Mouse (Mus musculus): ENCODE results near the gene Aff1.
A peak's percentile ranks its signal among the peaks of the same experiment; 100 is the strongest.

The Aff1 gene

DNA sequence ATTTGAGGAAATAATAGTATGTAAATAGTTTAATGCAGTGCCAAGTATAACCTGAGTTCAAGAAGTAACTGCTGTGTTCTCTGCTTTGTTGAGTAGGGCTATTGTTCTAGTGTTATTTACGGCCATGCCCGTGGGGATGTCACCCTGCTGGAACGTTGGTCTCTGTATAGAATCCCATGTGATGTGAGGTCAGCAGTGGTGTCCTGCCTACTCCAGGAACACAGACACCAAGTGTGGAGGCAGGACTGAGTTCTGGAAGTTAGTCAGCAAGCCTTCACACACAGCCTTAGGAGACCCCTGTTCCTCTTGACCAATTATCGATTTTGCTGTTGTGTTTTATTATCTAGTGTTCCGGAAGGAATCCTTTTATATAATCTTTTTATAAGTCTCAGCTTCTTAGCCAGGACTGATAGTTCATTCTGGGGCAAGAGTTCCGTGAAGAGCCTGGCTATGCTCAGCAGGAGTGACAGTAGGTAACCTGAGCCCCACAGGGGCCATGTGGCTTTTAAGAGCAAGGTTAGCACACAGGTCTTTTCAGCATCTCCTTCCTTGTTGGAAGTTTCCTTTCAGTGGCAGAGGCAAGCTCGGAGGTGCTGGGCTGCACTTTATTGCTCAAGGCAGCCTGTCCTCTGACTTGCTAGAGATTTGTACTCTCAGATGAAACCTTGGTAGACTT lies 115.6 kb downstream of the Aff1 start:
- DNase-seq: no peak

DNA sequence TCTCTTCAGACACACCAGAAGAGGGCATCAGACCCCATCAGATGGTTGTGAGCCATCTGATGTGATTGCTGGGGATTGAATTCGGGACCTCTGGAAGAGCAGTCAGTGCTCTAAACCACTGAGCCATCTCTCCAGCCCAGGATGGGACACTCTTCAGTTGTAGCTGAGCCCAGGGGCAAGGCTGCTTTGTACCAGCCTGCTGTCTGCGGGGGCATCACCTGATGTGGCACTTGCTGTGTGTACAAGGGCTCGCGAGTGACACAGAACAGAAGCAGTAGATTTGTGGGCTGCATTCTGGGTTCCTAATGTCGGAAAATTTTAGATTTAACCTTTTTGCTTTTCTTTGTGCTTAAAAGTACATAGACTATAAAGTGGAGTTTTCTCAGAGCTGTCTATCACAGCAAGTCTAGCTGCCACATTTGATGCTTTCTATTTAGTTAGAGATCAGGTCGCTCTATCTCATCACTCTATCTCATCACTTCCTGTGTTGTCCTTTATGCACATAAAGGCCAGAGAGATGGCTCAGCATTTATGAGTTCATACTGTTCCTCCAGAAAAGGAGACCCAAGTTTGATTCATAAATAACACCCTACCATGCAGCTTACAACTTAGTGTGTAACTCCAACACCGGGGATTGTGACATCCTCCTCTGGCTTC lies 117.6 kb downstream of the Aff1 start:
- DNase-seq: no peak

DNA sequence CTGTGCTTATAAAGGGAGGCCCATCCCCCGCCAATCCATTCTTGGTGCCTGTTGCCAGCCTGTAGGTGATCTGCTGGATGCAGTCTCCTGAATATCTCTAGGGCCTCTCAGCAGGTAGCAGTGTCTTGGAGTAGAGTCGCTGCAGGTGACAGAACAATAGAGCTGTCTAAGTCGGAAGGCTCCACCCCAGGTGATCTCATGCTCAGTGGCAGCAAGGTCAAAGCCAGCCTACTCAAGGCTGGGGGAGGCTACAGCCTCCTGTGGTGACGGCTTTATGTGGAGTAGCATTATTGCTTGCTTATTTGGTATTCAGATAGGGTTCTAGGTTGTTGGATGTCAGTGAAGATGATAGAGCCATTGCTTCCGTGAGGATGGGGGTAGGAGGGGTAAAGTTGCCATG lies 121.1 kb downstream of the Aff1 start:
- no peak for DNase-seq

DNA sequence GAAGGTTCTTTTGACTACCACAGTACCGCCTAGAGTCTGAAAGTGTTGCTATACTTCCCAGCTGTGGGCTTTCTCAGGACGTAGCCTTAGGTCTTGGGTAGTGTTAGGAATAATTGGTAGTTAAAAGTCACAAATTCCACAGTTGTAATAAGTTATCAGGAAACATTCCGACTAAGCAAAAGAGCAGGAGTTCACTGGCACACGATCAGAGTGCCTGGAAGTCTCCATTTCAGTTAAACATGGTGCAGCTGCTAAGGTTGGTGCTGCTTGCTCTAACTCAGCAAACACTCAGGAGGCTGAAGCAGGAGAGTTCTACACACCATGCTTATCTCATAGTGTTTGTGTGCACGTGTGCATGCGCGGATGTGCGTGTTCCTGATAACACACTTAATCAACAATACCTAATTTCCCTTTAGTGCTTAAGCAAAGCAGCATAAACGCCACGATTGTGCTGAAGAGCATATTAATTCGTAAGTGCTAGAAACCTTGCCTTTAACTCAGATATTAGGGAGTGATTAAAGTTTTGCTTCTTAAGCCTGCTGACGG lies 121.9 kb downstream of the Aff1 start:
- no peak for DNase-seq

DNA sequence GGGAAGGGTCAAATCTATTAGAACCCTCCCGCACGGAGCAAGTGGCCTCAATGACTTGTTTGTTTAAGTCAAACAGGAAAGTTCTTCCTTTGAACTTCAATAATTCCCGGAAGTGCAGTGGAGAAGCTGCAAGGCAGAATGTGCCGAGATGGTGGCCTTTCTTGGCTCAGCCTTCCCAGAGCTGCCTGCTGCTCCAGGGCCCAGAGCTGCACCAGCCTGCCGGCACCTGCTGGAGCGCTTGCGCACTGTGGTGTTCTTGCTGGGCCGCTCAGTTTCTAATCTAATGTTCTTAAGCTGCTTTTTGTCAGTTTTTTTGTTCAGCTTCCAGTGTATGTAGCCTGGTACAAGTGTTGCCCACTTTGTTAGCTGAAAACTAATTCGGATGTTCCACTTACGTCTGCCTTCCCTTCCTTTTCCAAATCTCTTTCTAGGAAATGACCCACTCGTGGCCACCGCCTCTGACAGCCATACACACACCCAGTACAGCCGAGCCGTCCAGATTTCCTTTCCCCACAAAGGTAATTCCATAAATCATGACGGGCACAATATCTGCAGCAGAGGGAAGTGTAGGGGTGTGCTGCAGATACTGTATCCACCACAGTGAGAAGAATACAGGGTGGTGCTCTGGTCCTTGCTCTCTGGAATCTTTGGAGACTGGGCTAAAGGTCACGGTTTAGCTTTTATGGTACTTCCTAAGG lies 122.5 kb downstream of the Aff1 start:
- DNase-seq: peak; percentile 29 to 54

DNA sequence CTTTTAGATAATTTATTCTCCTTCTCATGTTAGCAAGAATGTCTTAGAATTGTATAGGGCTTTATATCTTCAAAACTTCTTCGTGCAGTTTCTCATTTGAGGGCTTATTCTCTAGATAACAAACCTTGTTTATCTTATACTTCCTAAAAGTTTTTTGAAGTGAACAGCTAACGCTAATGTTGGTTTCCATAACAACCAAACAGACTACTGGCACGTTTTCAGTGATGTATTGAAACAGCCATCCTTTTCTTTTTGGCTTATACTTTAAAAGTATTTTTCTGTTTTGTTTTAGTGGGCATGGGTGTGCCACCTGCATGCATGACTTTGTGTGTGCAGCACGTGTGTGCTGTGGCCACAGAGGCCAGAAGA lies 123.1 kb downstream of the Aff1 start:
- DNase-seq: no peak

DNA sequence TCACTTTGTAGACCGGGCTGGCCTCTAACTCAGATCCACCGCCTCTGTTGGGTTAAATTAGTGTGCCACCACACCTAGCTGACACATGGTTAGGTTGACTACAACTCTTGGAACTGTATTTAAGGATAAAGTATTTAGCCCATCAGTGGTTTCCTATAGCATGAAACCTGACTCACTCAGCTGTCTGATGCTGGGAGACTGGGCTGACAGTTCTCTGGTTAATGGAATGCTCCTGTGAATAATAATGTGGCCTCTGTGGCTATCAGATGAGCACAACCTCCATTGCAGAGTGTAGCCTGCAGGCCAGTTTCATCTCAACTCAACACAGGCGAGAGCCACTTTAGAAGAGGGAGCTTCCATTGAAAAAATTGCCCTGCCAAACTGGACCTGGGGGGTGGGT lies 124.5 kb downstream of the Aff1 start:
- no peak for DNase-seq

DNA sequence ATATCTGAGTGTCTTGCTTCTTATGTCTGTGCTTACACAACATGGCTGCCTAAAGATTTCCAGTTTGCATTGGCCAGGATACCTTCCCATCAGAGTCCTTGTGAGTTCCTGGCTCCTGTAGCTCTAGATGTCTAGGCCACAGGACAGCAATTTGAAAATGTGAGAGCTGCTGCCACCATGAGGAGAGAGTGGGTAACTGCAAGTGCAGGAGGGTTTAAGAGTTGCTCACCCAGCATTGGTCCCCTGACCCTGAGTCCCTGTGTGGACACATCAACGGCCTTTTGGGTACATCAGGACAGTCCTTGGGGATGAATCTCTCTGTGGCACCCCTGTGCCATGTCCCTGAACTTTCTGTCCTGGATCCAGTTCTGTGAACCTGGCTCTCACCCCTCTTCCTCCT lies 125.6 kb downstream of the Aff1 start:
- DNase-seq: peak; percentile 77 to 82

DNA sequence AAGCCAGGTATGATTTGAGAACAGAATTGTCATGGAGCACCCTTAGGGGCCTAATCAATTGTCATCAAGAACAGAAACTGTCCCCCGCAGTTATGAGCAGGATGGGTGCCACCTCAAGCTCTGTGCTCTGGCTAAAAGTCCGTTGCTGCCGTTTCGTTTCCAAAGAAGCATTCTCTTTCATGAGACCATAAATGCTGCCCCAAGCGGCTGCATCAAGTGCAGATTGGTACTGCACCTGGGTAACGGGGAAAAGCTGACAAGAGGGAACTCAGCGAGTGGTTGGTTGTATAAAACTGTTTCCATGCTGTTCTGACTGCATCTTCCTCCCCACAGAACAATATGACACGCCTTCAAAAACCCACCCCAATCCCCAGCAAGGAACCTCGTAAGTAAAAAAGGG lies 126.4 kb downstream of the Aff1 start:
- DNase-seq: no peak

DNA sequence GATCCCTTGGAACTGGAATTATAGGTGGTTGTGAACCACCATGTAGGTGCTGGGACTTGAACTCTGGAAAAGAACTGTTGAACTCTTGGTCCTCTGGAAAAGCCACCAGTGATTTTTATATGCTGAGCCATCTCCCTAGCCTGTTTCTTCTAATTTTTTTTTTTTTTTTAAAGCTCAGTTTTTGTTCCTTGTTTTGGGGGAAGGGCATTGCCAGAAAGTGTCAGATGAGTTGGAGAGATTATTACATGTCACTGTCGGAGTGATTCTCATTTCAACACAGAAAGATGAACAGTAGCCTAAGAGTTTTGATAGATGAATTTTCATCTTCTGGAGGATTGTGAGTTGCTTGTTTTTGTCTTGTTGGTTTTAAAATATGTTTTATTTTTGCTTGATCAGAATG lies 127.5 kb downstream of the Aff1 start:
- no peak for DNase-seq

DNA sequence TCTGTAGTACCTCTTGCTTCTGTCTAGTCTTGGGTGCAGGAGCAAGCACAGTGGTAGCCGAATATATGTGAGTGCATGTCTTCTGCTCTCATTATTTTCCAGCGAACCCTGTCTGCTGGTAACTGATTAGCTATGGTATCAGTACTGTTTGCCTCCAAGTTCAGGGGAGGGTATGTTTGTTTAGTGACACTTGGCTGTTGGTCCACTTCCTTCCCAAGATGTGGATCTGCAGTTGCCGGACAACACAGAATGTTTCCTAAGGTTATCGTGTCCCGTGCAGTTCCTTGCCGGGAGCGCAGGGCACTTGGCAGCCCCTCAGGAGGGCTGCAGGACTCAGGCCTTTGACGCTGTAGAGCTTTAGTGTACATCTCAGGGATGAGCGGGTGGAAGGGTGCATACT lies 128.9 kb downstream of the Aff1 start:
- DNase-seq: no peak

DNA sequence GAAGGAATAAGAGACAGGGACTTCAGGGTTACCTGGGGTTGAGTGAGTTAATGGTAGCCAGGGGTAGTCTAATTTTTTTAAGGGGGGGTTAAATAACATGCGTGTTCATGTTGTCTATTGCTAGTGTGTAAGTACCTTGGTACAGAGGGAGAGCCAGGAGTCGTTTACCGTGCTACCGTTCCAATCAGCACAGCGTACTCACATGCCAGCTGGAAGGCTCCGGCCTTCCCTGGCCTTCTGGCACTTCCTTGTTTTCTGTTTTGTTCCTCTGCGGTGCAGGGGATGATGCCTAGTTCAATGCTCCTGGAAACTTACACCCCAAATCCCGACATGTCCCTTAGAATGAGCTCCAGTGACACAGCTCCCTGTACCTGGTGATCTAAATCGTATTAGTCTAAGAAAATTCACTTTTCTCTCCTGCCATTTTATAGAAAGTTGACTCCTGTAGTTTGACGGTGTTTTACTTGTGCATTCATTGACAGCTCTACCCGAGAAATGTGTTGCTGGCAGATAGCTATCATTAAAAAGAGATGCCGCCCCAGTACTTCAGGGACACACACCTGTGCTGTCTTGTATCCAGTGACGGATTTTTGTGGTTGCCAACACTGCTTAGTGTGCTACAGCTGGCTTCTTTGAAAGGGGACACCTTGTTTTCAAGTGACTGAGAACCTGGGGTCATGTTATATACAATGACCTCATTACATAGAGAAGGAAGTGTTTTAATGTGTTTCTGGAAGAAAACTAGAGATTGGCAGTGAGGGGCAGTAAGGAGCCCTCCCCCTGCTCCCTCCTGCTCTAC lies 129.5 kb downstream of the Aff1 start:
- no peak for DNase-seq

DNA sequence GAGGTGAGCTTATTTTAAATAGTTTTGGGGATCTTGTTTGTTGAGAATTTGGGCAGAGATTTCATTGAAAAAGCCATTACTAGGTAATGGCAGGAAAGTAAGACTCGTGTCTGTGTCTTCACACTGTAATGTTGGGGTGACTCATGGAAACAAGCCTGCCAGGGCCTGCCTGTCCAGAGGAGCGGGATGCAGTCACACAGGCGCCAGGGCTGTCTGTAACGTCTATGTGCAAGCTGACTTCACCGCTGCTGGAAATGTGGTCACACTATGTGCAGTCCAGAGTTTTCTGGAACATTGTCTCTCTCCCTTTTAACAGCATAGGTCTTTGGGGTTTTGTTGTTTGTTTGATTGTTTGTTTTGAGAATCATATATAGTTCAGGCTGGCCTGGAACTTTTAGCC lies 130.8 kb downstream of the Aff1 start:
- DNase-seq: no peak

DNA sequence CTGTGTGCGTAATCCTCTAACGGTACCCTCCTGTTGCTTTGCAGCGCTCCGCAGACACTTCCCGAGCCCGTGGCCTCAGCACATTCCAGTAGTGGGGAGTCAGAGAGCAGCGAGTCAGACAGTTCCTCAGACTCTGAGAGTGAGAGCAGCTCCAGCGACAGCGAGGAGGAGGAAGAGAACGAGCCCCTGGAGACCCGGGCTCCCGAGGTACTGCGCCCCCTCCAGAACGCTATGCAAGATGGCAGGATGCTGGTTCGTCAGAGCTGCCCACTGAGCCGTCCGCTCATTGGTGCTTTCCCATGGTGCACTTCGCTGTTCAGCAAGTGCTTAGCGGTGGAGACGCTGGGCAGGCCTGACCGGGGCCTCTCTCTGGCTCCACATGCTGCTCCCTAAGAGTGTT lies 136.1 kb downstream of the Aff1 start:
- peak in 1 of 2 experiments; percentile 25 for DNase-seq

DNA sequence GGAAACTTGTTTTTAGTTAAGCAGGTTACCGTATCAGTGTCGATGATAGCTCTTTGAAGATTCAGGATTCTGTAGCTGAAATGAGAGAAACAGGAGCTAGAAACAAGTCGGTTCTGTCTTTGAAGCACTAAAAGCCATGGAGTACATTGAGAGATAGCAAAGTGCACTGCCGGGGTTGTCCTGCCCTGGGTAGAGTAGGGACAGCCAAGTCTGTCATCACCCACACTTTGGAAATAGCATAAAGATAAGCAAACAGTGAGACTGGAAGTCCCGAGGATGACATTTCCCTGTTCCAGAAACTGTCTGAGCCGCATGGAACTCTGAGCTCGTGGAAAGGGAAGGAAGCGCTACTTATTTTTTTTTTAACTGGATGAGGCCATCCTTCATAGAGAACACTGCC lies 136.6 kb downstream of the Aff1 start:
- no peak for DNase-seq

DNA sequence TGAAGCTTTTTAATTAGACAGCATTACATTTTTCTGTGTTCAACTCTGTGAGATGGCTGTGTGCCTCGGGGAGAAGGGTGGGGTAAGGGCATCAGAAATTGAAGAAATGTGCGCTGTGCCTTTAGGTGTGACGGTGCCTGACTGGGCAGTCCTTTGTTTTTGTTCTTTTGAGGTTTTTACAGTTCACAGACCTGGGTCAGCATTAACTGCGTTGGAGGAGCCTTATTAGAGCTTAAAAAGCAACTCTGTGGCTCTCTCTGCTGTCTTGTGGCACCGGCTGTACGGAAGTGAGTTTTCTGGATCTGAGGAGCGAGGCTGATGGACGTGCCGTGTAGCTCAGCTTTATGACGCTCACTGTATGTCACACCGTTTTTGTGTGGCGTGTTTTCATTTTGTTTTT lies 137.0 kb downstream of the Aff1 start:
- peak in 1 of 2 experiments; percentile 42 for DNase-seq

DNA sequence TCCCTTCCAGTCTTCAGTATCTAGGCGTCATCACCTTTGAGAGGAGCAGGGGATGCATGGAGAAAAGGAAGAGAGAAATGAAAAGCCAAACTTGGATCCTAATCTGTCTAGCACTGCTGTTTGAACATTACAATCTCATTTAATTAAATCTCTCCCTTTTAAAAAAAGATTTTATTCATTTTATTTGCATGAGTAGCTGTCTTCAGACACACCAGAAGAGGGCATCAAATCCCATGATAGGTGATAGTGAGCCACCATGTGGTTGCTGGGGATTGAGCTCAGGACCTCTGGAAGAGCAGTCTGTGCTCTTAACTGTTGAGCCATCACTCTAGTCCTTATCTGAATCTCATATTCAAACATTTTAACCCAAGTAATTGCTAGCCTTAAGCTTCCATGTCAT lies 138.7 kb downstream of the Aff1 start:
- DNase-seq: no peak

DNA sequence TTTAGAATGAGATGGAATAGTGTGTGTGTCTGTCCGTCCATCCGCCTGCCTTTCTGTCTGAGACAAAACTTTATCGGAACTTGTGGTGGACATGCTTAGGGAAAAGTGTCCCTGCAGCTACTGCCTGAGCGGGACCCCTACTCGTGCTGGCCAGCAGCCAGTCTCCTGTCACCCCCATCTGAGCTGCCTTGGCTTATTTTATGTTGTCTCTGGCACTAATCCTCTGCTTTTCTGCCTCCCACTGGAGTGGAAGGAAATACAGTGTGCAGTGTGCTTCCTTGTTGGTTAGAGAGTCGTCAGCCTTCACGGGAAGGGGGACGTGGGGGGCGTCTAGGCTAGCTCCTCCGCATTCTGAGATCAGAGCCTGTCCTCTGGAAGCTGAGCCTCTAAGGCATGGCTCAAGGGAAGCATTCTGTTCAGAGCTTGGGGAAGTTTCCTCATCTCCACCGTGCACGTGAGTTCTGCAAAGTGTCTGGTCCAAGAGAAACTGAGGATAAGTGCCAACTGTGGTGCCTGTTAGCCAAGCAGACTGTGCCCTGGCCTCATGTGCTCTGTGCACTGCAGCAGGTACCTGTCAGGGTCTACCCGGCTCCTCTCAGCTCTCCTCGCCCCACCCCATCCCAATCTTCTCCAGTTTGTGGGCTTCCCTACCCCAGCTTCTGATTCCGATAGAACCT lies 143.4 kb downstream of the Aff1 start:
- DNase-seq: no peak

DNA sequence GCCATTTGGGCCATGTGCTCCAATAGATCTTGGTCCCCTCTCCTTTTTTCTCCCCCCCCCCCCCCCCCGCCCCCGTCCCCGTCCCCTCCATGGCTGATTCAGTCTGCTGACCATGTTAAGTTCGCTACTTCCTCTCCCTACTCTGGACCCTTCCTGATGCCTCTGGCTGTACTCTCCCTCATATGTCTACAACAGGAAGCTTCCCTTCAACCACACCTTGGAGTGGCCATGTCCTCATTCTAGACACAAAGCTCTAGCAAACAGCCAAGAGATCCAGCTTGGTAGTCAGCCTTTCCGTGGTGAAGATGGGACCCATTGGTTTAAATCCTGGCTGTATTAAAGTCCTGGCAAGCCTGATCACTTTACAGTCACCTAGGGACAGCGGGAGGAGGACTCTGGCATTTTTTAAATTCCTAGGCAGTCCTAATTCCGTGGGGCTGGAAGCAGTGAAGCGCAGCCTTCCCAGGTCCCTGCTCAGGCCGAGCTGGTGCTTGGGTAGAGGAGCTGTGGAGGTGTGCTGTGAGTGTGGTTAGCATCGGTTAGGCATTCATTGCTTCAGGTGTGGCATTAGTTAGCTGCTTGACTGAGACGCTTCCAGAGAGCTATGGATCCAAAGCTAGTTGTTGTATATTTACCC lies 144.1 kb downstream of the Aff1 start:
- DNase-seq: peak; percentile 67 to 81

DNA sequence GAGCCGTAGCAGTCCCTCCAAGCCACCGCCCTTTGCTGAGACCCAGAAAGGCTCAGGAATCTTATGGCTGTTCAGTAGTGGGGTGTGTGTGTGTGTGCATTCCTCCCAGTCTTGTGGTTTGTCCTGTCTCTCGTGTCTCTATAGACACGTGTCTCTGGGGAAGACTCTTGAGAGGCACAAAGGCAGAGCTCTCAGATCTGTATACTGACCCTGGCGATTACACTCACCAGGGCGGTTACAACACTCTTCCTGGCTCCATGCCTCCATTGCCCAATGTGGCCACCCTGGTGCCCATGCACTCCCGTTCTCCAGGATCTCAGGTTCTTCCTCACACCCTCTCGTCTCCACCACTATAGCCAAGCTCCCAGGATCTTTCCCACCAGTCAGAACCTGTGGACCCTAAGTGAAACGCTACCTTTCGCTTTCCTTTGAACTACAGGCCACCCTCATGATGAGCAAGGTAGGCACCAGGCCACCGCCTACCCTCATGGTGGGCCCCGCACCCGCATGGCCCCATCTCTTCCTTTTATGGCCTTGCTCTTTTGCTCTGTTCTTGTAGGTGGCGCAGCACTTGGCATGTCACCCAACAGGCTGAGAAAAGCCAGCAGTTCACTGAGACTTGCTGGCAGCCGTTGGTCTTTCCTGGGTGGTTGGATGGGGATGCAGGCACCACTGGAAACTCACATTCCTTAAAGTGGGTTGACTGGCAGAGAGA lies 146.5 kb downstream of the Aff1 start:
- DNase-seq: no peak

DNA sequence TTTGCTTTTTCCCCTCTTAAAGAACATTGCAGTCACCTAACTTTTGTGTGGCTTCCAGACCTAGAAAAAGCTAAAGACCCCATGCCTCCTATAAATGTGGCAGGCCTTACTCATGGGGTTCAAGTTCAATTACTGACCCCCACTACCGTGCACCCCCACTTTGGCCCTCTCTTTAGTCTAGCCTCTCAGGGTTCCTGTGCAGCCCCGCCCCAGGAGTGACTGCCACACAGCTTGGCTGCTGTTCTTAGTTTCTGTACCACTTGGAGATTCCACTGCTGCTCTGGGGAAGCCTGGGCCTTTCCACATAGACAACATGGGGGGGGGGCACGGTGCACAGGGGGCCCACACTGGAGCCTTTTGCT lies 147.1 kb downstream of the Aff1 start:
- DNase-seq: no peak

DNA sequence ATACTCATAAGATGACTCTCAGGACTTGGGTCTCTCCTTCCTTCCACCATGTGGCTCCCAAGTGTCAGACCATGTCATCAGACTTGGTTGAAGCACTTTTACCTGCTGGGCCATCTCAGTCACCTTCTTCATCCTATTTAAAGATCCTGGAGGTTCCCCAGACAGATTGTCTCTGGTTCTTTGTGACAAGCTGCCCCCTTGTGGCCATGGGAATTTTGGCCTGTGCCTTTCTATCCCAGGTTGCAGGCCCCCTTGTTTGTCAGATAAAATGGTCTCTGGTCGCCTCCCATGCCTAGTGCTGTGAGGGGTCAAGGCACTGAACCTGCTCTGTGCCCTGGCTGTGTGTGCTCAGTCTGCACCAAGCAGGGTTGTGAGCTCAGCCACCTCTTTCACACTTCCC lies 151.8 kb downstream of the Aff1 start:
- peak; percentile 77 for DNase-seq

All from kidney, postnatal 4 days (tissue).